Mouse (Mus musculus) ES-E14 (cell line): ENCODE results near the gene 2410137M14Rik.

Experiments used
- MAFK ChIP-seq: IDR thresholded peaks from 2 replicates; pipeline ENCODE4 v1.6.1; 2014; ENCODE audit warnings: mild to moderate bottlenecking, low read depth, low read length, inconsistent platforms; ENCODE audit not compliant: insufficient read depth
- ZNF384 ChIP-seq: IDR thresholded peaks from 2 replicates; pipeline ENCODE4 v1.6.1; 2012; ENCODE audit warnings: low read depth, low read length, inconsistent platforms

GRCm38 (mm10) chr17:37003366-37003765 is 22.3 kb upstream of the 2410137M14Rik start:
- TF ChIP-seq MAFK (no peak), ZNF384 (peak; percentile 96)
